Mouse (Mus musculus): Measurements from ENCODE around the gene Ufm1. TPM values are rescaled to one million over a fixed set of nuclear protein-coding genes. Genes with fewer than 3 reads are reported as not detected.

Ufm1 gene
- 10 to 100 TPM; 33.7 to 42.6 TPM for total RNA-seq (2021)
- long read RNA-seq, experiment 1, full-length matches to known transcripts, result 36 of 41 reads
- long read RNA-seq, experiment 1, partial matches to known transcripts, result 0 of 41 reads
- long read RNA-seq, experiment 1, other reads (novel, unspliced or antisense), result 5 of 41 reads
- long read RNA-seq, experiment 2, full-length matches to known transcripts, result 33 of 34 reads
- long read RNA-seq, experiment 2, partial matches to known transcripts, result 0 of 34 reads
- long read RNA-seq, experiment 2, other reads (novel, unspliced or antisense), result 1 of 34 reads

DNA sequence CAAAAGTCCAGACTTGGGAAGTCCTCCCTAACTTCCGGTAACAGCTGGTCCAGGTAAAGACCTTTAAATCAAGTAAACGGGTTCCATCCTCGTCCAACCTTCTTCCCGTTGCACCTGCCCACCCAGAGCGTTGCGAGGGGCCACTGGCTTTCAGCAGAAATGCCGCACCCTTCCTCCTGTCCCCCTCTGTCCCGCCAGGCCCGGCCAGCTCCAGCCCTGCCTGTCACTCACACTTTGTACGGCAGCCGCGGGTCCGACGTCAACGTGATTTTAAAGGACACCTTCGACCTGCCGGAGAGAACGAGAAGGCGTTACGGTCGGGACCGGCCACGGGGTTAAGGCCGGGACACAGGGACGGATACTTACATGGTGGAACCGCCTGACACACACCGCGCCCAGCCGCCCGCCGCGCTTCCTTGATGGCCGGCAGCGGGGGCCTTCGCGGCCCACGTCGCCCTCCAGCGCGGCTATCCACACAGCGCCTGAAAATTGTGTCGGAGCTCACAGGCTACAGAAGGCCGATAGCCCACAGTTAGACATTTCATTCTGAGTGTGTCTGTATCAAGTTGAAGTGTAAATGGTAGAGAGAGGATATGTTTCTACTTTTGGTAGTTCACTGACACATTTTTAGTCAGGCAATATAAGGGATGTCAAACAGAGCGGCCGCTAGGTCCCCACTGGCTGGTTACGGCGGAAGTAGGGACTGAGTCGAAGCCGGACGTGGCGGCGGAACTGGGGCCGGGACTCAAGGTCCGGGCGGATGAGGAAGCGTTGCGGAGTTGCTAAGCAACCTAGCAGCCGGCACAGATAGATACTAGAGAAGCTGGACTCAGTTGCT lies at the start of gene Ufm1:
Gene Ufm1, minus strand, starts transcription at position 448 of the 838 bp plus-strand sequence.
- DNase-seq, result peak; percentile 91

GRCm38 (mm10) chr3:53890619-53891540 lies 27.2 kb upstream of the Ufm1 start:
- DNase-seq, result no peak

DNA sequence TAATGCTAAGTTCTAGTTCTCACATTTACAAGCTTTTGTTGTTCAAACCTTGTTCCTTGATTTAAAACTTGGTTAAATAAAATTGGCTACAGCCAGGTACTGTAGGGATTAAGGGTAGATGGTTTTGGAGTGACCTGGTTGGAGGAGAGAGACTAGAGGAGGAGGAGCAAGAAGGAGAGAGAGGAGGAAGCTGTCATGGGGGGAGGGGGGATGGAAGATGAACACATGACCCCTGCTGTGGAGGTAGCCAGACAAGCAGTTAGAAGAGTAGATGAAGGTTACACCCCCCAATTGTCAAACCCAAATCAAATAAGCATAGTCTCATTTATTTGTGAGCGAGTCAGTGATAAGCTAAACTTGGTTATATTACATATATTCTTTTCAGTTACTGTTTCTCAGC lies 8.0 kb upstream of the Ufm1 start:
- DNase-seq, result no peak

DNA sequence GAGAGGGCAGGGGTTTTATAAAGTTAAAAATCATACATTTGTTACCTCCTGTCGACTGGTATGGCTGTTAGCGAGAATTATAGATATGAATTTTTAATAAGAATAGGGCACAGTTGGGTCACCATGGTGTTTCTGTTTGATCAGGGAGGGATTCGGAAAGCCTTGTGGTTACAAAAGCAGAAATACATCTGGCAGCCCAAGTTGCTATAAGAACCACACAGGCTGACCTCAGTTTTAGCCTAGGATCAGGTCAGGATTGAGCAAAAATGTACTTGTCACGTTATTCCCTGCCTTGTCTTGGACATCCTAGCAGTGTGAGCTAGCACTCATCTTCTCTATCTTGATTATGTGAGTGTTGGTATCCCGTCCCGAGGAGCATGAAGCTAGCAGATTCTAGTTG lies 6.9 kb upstream of the Ufm1 start:
- no peak for DNase-seq

DNA sequence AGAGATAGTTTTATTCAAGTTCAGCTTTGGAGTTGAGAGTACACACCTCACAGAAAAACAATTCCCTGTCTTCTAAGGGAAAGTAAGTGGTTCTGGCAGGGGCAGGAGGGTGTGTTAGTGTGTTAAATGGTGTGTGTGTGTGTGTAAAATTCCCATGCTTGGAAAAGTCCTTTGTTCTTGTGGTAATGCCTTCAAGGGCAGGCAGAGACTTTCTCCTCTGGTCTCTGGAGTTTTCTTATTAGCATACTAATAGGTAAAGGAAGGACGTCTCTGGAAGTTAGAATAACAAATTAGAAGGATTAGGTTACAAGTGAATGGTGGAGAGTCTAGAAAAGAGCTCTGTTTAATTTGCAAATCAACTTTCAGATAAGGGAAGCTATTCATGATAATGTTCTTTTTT lies 5.6 kb upstream of the Ufm1 start:
- no peak for DNase-seq

GRCm38 (mm10) chr3:53868212-53868611 lies 4.6 kb upstream of the Ufm1 start:
- DNase-seq, result no peak

- no peak for DNase-seq
These were observed 8.8 kb downstream of the Ufm1 start for GRCm38 (mm10) chr3:53854831-53855230.

GRCm38 (mm10) chr3:53854261-53854660 lies 9.4 kb downstream of the Ufm1 start:
- no peak for DNase-seq

- no peak for DNase-seq
These were observed 15.4 kb downstream of the Ufm1 start for GRCm38 (mm10) chr3:53848262-53848661.

- DNase-seq, result no peak
These were observed 15.9 kb downstream of the Ufm1 start for GRCm38 (mm10) chr3:53847726-53848125.

DNA sequence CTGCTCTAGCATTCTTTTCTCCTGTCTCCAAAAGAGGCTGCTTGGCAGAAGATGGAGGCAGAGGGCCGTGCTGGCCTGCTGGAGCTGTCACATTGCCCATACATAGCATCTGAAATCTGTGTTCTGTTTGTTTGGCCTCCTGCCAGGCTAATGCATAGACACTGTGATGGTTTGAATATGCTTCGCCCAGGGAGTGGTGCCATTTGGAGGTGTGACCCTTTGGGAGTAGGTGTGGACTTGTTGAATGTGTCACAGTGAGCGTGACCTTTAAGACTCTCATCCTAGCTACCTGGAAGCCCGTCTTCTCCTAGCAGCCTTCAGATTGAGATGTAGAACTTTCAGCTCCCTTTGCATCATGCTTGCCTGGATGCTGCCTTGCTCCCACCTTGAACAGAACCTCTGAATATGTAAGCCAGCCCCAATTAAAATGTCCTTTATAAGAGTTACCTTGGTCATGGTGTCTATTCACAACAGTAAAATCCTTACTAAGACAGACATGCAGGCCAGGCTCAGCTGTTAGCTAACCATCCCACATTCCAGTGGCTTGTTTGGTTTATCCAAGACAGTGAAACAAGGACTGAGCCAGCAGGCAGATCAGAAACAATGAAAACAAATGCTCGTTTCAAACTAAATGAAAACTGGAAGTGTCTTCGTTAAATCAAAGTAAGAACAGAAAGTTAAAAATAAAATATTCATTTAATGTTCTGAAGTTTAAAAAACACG lies 17.3 kb downstream of the Ufm1 start:
- no peak for DNase-seq

DNA sequence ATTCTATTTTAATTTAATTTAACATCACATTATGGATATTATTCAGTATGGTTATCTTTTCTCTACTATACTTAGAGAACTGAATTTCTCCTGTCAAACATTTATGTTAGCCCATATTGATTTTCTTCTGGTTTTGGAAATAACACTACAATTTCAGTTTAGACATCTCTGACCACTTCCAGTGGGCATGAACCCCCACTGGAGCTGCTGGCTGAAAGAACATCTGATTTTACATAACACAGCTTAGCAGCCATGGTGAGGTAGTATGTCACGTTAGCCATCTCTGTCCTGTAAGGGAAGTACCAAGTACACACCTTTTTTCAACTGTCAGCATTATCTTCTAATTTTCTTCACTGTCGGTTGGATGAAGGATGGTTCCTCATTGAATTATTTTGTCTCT lies 18.8 kb downstream of the Ufm1 start, which contains the start of gene Gm10985:
Gene Gm10985, plus strand, starts transcription at position 301 of the 400 bp plus-strand sequence.
- no peak for DNase-seq

DNA sequence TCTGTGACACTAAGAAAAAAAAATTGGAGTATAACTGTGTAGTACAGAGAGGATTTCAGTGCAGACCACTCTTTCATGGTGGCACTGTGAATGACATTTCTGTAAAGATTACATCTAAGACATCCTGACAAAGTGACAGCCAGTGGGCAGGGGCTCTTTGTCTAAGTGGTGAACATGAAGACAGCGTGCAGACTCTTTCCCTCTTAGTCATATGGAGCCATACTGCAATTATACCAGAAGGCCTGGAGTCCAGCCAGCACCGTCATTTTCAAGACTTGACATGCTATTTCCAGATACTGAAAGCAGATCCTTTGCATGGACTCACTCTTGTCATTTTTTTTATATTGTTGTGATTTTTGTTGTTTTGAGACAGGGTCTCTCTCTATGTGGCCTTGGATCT lies 29.4 kb downstream of the Ufm1 start:
- no peak for DNase-seq

- no peak for DNase-seq
These were observed 50.1 kb downstream of the Ufm1 start for GRCm38 (mm10) chr3:53813421-53813977.

Other genes with a start within 250 kb of the Ufm1 start
- gene Frem2, start 206.5 kb downstream of the Ufm1 start, total RNA-seq (2021), result 1 to 10 TPM; 1.6 to 3.8 TPM
- not detected for gene Gm10985, start 18.7 kb downstream of the Ufm1 start, total RNA-seq (2021)

All from gastrocnemius, postnatal 25 days (tissue).